Mouse (Mus musculus): ENCODE measurements around the gene Prmt9. TPM values are rescaled to one million over a fixed set of nuclear protein-coding genes. Genes with fewer than 3 reads are reported as not detected.
A peak's percentile ranks its signal among the peaks of the same experiment; 100 is the strongest.

Prmt9 gene
- total and polyA plus RNA-seq, 3 experiments = 5.5 to 35.5 (median 30.6) TPM

DNA sequence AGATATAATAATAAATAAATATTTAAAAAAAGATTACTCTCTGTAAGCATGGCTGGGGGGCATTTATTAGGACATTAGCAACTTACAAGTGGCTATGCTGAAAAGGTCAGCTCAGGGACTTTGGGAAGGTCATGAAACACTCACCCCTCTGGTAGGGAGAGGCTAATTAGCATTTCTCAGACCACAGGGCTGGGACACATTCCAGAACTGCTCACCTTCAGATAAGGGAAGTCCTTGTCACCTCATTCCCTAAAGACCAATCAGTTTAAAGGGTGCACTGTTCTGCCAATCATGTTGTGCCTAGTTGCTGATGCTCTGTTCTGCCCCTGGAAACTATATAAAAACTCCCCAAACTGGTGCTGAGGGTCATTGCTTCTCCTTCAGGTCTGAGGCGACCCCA is 10.9 kb upstream of the Prmt9 start:
- no peaks in the 10 kb centered on the region for H3K36me3 ChIP-seq (replicated peaks)
- peaks cover 51% of the 10 kb centered on the region for H3K4me1 ChIP-seq (ENCODE audit: insufficient read depth, low read depth, low read length)
- no peak for TF ChIP-seq POLR2AphosphoS5 (IDR thresholded peaks at IDR 0.05; ENCODE audit: insufficient replicate concordance, low read depth, low read length)
- no peak for TF ChIP-seq GATA2 (IDR thresholded peaks at IDR 0.05; ENCODE audit: borderline replicate concordance, low read depth, low read length)
- TF ChIP-seq TAL1 (conservative IDR thresholded peaks at IDR 0.05; ENCODE audit: low read depth, low read length) = no peak
- no peaks in the 10 kb centered on the region for H3K9me3 ChIP-seq (replicated peaks)
- no peak for ATAC-seq (ENCODE audit: extremely low read depth, insufficient number of reproducible peaks, low FRiP score, poor library complexity, severe bottlenecking)
- DNase-seq (ENCODE audit: low spot score) = no peak
- no peaks in the 10 kb centered on the region for H3K27me3 ChIP-seq (ENCODE audit: insufficient read depth, low read length)
- H3K4me3 ChIP-seq (ENCODE audit: low read depth, low read length) = no peak overlapping the region

DNA sequence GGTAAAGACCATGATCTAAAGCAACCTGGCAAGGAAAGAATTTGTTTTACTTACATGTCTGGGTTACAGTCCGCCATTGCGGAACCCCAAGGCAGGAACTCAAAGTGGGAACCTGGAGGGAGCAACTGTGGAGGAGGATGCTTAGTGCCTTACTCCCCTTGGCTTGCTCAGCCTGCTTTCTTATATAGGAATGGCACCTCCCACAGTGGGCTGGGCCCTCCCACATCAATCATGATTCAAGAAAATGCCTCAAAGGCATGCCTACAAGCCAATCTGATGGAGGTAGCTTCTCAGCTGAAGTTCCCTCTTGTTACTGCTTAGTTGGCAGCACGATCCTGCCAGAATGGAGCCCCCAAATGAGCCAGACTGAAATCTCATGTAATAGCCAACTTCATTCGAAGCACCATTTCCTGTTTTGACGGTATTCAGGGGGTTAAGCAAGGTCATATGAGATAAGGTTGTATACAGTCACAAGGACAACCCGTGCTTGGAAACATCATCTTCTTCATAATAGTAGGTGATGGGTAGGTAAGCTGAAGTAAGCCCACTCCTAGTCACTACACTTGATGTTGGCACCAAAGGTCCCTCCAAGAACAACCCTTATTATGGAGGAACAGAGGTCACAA is 5.9 kb upstream of the Prmt9 start:
- Histone ChIP-seq H3K4me3 (ENCODE audit: low read depth, low read length) (no peak overlapping the region), H3K27me3 (ENCODE audit: insufficient read depth, low read length) (no peaks in the 10 kb centered on the region), H3K9me3 (replicated peaks) (no peaks in the 10 kb centered on the region), H3K4me1 (ENCODE audit: insufficient read depth, low read depth, low read length) (peaks cover 38% of the 10 kb centered on the region), H3K36me3 (replicated peaks) (no peaks in the 10 kb centered on the region)
- no peak for DNase-seq (ENCODE audit: low spot score)
- TF ChIP-seq GATA2 (IDR thresholded peaks at IDR 0.05; ENCODE audit: borderline replicate concordance, low read depth, low read length) (no peak), POLR2AphosphoS5 (IDR thresholded peaks at IDR 0.05; ENCODE audit: insufficient replicate concordance, low read depth, low read length) (no peak), TAL1 (conservative IDR thresholded peaks at IDR 0.05; ENCODE audit: low read depth, low read length) (no peak), CTCF (IDR thresholded peaks at IDR 0.05; ENCODE audit: low read depth, low read length) (no peak), GATA1 (IDR thresholded peaks at IDR 0.05; ENCODE audit: borderline replicate concordance, low read length) (no peak)
- ATAC-seq (ENCODE audit: extremely low read depth, insufficient number of reproducible peaks, low FRiP score, poor library complexity, severe bottlenecking) = no peak

DNA sequence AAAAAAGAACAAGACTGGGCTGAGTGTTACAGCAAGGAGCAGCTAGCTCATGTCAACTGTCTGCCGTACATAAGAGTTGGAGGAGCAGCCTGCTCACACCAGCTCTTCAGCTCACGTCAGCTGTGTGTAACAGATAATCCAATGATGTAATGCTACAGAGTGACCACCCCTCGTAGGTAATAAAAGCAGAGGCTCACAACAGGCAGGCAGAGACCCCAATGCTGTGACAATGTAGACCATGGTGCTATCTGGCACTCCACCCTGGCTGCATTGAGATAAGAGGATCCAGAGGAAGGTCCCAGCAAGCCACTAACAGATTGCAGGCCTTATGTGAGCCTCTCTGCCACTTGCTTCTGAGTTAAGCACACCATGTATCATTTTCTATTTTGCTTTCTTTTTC is 4.8 kb upstream of the Prmt9 start:
- peak overlapping the region; percentile 37; the same call in 1 of the 2 replicates for H3K4me3 ChIP-seq (ENCODE audit: low read depth, low read length)
- DNase-seq (ENCODE audit: low spot score) = peak; percentile 64

DNA sequence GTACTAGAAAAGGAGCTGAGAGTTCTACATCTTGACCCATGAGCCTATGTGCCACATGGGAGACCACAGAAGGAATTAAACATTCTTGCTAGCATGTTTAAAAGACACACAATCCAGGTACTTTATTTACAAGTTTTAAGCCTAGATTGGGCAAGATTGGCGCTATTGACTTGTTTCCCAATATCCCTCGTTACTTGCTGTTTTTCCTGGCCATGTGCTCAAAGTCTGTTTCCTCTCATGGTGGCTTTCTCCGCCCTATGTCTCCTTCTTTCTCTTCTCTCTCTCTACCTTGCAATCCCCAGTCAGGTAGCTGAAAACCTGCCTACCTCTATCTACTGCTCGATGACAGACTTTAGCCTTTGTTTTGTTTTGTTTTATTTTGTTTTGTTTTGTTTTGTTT is 3.6 kb upstream of the Prmt9 start:
- TF ChIP-seq GATA1 (IDR thresholded peaks at IDR 0.05; ENCODE audit: borderline replicate concordance, low read length) = no peak
- Histone ChIP-seq H3K4me1 (ENCODE audit: insufficient read depth, low read depth, low read length) (peaks cover 40% of the 10 kb centered on the region), H3K4me3 (ENCODE audit: low read depth, low read length) (no peak overlapping the region), H3K9me3 (replicated peaks) (no peaks in the 10 kb centered on the region), H3K36me3 (replicated peaks) (no peaks in the 10 kb centered on the region), H3K27me3 (ENCODE audit: insufficient read depth, low read length) (no peaks in the 10 kb centered on the region)
- ATAC-seq (ENCODE audit: extremely low read depth, insufficient number of reproducible peaks, low FRiP score, poor library complexity, severe bottlenecking) = no peak
- no peak for DNase-seq (ENCODE audit: low spot score)

More for the DNA sequence above, 4.8 kb upstream of the Prmt9 start:
- peak; percentile 78 for ATAC-seq (ENCODE audit: extremely low read depth, insufficient number of reproducible peaks, low FRiP score, poor library complexity, severe bottlenecking)
- Histone ChIP-seq H3K9me3 (replicated peaks) (no peaks in the 10 kb centered on the region), H3K27me3 (ENCODE audit: insufficient read depth, low read length) (no peaks in the 10 kb centered on the region), H3K36me3 (replicated peaks) (no peaks in the 10 kb centered on the region), H3K4me1 (ENCODE audit: insufficient read depth, low read depth, low read length) (peaks cover 39% of the 10 kb centered on the region)
- peak; percentile 77 for TF ChIP-seq TAL1 (conservative IDR thresholded peaks at IDR 0.05; ENCODE audit: low read depth, low read length)
- no peak for TF ChIP-seq POLR2AphosphoS5 (IDR thresholded peaks at IDR 0.05; ENCODE audit: insufficient replicate concordance, low read depth, low read length)

DNA sequence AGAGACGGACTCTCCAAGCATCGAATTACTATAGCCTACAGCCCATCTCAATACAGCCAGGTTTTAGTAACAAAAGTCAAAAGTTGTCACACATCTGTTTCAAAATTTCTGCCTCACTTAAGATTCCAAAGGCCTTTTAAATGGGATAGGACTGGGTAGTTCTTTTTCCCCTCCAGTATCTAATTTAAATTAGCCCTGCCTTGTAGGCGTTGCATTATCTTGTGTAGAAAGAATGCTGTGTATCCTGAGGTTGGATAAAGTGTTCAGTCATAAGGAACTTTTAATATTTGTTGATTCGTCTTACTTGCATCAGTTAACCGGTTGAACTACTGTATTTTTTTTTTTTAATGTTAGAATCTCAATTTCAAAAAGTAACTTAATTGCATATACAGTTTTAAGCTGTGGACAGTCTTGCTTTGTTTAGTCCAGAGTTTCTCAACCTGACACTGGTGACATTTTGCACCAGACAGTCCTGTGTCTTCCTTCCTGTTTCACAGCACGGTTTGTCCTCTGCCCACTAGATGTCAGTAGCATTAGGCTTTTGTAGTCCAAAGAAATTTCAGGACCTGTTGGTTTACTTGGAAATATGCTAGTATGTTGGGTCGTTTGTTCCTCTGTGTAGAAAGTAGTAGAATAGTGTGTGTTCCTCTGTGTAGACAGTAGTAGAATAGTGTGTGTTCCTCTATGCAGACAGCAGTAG is 834 bp downstream of the Prmt9 start:
- peak overlapping the region; percentile 93 for H3K4me3 ChIP-seq (ENCODE audit: low read depth, low read length)
- no peaks in the 10 kb centered on the region for H3K27me3 ChIP-seq (ENCODE audit: insufficient read depth, low read length)
- peak; percentile 74 for ATAC-seq (ENCODE audit: extremely low read depth, insufficient number of reproducible peaks, low FRiP score, poor library complexity, severe bottlenecking)
- DNase-seq (ENCODE audit: low spot score) = peak; percentile 53
- TF ChIP-seq POLR2AphosphoS5 (IDR thresholded peaks at IDR 0.05; ENCODE audit: insufficient replicate concordance, low read depth, low read length) (no peak), CTCF (IDR thresholded peaks at IDR 0.05; ENCODE audit: low read depth, low read length) (peak; percentile 19; the same call in 1 of the 2 replicates), GATA2 (IDR thresholded peaks at IDR 0.05; ENCODE audit: borderline replicate concordance, low read depth, low read length) (no peak), TAL1 (conservative IDR thresholded peaks at IDR 0.05; ENCODE audit: low read depth, low read length) (no peak), GATA1 (IDR thresholded peaks at IDR 0.05; ENCODE audit: borderline replicate concordance, low read length) (no peak)
- peaks cover 36% of the 10 kb centered on the region for H3K4me1 ChIP-seq (ENCODE audit: insufficient read depth, low read depth, low read length)
- H3K36me3 ChIP-seq (replicated peaks) = peaks cover 39% of the 10 kb centered on the region
- H3K9me3 ChIP-seq (replicated peaks) = peaks cover 13% of the 10 kb centered on the region

DNA sequence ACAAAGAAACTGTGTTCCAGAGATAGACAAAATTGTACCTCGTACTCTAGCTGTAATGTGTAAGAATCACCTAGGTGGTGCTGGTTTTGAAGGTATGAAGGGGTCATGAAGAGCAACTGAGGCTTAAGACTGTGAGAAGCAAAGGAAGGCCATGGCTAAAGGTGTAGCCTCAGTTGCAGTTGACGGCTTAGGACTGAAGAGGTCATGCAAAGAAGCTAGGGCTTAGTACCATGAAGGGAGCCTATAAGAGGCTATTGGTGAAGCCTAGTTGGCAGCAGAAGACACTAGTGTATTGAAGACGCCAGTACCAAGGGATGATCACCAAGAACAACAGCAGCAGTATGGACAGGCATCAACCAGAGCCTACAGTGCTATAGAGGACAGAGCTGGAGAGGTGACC is 3.3 kb downstream of the Prmt9 start:
- Histone ChIP-seq H3K4me3 (ENCODE audit: low read depth, low read length) (no peak overlapping the region), H3K4me1 (ENCODE audit: insufficient read depth, low read depth, low read length) (peaks cover 24% of the 10 kb centered on the region), H3K36me3 (replicated peaks) (peaks cover 63% of the 10 kb centered on the region), H3K27me3 (ENCODE audit: insufficient read depth, low read length) (no peaks in the 10 kb centered on the region), H3K9me3 (replicated peaks) (peaks cover 13% of the 10 kb centered on the region)
- DNase-seq (ENCODE audit: low spot score) (no peak), ATAC-seq (ENCODE audit: extremely low read depth, insufficient number of reproducible peaks, low FRiP score, poor library complexity, severe bottlenecking) (no peak)
- no peak for TF ChIP-seq CTCF (IDR thresholded peaks at IDR 0.05; ENCODE audit: low read depth, low read length)
- TF ChIP-seq GATA1 (IDR thresholded peaks at IDR 0.05; ENCODE audit: borderline replicate concordance, low read length) = no peak
- TF ChIP-seq TAL1 (conservative IDR thresholded peaks at IDR 0.05; ENCODE audit: low read depth, low read length) = no peak
- TF ChIP-seq GATA2 (IDR thresholded peaks at IDR 0.05; ENCODE audit: borderline replicate concordance, low read depth, low read length) = no peak
- TF ChIP-seq POLR2AphosphoS5 (IDR thresholded peaks at IDR 0.05; ENCODE audit: insufficient replicate concordance, low read depth, low read length) = no peak
